Mouse (Mus musculus) ovary, postnatal 10 days (tissue): ENCODE data around the gene Camta1.

ENCODE experiments used
- DNase-seq: peaks from one replicate; pipeline ENCODE4 v3.0.0; 2022; ENCODE audit warnings: low spot score

Gene Camta1

DNA sequence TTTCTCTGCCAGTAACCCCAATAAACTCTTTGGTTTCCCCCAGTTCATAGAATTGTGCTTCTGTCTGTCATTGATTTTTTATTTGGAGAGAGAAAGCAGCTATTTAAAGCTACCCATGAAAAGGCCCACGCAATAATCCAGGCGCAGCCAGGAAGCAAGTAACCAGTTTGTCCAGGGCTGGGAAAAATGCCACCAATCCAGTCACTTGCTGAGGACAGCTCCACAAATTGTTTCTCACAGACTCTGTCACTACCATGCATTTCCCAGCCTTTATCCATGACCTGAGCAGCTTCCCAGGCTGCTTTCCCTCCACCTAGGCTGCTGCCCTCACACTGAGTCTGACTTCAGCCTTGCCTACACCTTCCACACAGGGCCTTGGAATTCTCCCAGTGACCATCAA lies 413.3 kb downstream of the Camta1 start:
- DNase-seq: no peak

DNA sequence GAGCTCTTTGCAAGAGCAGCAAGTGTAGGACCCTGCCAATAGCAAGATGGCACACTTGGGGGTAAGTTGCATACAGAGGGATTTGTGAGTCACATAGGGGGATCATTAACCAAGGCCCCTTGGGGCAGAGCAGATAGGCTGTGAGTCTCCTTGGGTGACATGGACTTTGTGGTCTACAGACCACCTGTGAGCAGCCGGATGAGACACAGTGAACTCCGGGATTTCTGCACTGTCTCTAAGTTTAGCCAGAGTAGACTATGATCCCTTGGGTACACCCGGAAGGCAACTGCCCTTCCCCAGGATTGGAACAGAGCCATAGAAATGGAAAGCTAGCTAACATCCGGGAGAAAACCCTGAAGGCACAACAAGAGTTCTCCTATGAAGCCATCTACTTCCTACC lies 417.0 kb downstream of the Camta1 start:
- no peak for DNase-seq

DNA sequence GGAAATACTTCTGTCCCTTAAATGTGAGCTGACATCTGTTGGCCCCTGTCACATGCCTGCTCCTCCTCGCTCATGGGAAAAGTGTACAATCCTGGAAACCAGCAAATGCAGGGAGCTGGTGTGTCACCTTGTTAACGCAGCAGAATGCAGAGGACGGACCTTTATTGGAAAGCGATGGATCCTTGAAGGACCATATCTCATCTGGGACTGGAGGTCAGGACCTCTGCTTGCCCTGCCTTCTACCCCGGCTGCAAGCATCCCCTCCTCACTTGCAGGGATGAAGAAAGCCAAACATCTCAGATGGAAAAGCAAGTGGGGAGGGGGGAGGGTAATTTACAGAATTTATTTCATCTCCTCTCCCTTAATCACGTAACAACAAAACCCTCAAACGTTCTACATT lies 423.1 kb downstream of the Camta1 start:
- no peak for DNase-seq

DNA sequence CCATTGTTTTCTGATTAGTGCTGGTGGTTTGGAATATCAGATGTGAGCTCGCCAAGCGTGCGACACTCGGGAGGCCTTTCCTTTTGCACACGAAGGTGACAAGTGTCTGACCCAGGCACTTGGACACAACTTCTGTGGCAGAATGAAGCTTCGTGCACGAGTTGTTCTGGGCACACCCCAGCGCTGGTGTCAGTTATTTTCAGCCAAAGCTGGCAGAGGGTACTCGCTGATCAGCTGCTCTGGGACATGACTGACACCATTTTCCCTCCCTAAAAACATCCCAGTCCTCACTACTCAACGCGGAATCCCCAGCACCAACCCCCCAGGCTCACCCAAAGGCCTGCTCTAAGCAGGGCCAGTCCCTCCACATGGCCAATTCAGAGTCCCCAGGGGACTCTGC lies 423.8 kb downstream of the Camta1 start:
- DNase-seq: no peak

DNA sequence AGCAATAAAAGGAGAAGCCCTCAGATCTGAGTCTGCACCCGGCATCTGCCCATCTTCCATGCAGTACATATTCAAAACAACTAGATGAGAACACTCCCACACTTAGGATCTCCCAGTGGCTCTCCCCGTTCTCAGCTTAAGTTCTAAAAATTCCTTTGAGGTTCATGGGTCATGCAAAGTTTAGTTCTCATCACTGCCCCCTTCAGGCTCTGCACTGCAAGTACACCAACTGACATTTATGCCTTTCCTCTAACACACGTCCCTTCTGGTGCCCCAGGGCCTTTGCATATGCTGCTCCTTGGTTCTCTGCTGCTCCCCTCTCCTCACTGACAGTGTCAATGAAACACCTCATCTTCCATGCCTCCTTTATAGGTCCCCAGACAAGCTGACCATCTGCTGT lies 436.5 kb downstream of the Camta1 start:
- no peak for DNase-seq

DNA sequence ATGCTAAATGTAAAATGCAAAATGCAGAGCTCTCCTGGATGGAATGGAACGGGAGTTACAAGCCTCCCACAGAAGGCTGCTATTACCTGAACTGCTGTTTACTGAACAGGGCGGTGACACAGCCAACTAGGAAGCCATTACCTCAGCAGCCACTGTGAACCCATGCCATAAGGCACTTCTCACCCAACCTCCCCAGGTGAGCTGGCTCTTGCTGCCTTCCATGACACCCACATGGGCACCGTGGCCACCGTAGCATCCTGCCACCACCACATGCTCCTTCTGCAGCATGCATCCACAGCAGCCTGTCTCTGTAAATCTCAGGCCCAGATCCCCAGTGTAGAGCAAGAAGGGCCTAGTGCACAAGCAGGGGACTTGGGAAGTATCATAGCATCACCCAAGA lies 438.8 kb downstream of the Camta1 start:
- no peak for DNase-seq

DNA sequence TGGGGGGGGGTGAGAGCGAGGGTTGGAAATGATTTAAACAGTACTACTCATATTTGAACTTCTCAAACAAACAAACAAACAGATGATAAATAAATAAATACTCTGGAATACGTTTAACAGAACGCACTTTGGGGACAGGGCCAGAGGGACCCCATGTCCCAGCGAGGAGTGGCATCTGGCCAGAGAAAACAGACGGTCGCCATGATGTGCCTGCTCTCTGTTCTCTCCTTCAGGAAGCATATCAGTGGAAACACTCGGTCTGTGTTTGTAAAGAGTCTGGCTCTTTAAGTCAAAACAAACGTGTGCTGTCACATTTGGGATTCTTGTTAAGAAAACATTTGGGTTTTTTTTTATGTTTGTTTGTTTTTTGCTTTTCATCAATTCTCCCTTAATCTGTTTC lies 439.3 kb downstream of the Camta1 start:
- no peak for DNase-seq

DNA sequence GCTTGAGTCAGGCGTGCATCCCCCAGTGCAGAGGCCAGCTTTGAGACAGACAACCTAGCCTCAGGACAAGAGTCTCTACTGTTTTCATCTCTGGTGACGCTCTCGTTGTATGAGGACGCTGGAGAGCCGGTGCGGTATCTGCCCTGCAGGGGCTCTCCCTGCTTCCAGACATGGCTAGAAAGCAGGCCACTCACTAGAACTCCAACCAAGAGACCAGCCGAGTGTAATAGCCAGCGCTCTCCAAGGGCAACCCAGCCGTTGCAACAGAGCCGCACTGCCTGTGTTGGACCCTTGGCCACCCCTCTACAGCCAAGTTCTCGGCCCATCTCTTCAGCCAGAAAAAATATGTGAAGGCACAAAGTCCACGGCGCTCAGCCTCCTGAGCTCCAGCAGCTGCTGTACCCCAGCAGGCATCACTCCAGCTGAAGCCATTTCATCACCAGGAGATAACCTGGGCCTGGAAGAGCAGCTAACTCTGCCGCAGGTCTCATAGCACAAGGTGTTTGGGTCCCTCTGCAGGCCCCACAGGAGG lies 443.3 kb downstream of the Camta1 start:
- DNase-seq: no peak

DNA sequence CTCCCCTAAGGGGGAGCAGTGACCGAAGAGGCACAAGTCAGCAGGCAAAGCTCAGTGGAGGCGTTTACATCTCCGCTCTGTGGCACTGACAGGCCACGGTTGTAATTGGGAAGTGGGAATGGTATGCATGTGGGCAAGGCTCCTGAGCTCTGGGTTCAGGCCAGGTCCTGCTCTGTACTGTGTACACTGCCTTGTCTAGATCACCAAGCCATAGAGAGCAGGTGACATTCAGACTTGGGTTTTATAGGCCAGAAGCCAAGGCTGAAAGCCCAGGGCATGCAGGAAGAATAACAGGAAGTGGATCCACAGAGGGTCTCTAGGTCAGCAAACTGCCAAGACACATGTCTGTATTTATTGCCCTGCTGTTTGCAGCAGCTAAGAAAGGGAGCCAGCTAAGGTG lies 445.9 kb downstream of the Camta1 start:
- DNase-seq: no peak

DNA sequence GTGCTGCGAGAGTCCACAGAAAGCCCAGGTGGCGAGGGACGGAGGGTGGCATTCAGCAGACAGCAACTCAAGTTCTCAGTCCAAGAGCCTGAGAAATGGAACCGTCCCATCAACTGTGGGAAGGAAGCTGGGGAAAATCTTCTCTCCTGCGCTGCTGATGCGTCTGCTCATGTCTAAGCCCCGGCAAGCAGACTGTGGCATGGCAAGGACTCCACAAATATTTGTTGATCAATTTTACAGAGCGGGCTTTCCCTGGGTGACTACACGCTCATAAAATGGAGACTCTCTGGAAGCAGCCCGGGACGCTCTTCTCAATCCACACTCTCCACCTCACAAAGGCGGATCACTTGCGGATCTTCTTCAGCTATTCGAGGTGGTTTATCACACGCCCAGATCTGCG lies 446.3 kb downstream of the Camta1 start:
- DNase-seq: no peak

DNA sequence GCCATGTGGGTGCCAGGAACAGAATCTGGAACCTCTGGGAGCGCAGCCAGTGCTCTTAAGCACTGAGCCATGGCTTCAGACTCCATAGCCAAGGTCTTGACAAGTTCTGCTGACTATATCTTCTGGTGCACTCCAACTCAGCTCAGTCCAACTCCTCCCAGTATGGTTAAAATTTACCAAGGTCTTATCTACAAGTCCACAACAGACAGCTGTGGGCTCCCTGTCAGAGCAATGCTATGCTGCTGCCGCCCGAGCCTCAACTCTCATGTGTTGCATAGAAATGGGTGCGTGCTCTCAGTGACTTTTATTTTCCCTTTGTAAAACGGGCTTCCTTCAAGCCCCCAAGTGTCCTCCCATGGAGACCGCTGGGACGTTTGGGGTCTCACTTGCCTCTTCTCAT lies 446.7 kb downstream of the Camta1 start:
- no peak for DNase-seq

DNA sequence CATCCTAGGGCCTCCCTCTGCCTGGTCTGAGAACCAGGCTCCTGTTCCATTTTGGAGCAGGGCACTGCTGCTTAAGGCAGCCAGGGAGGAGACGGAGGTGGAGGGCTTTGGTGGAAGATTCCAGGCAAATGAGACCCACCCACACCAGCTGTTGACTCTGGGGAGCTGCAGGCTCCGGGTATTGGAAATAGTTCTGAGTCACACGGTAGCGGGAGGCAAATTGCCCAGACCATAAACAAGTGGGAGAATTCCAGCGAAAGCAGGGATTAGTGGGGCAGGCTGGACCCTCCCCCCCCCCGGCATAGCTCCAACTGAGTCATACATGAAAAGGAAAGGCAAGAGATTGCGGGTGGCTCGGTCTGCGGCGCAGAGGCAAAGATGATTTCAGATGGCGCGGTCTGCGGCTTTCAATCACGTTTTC lies 450.0 kb downstream of the Camta1 start:
- no peak for DNase-seq

DNA sequence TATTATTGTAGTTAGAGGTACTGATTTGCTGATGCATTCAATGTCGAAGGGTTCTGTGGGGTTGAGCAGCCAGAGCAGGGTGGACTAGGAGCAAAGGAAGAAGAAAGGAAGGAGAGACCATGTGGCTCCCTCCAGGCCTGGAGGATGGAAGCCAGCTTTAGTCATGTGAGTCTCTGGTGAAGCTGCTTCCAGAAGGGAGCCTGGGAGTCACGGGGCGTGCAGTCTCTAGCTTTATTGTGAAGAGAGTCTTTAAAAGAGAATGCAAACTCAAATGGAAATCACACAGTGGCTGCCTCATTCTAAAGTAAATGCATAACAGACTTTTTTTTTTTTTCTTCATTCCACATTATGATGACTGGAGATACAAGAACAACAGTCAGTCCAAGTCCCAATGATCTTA lies 450.7 kb downstream of the Camta1 start:
- no peak for DNase-seq

DNA sequence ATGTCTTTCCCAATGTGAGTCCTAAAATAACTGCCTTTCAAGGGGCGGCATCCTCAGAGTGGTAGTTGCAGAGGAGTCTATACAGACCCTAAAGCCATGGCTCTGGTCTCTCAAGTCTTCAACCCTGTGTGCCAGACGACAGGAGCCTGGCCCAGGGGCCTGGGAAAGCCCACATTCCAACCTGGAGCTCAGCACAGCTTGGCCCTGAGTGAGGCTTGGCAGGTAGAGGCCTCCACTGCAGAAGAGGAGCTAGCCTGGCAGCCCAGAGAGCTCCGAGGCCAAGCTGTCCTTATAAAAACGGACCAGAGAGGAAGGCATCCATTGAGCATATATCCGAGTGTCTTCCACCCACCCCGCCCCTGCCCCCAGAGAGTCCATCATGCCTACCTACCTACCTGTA lies 452.4 kb downstream of the Camta1 start:
- DNase-seq: no peak

DNA sequence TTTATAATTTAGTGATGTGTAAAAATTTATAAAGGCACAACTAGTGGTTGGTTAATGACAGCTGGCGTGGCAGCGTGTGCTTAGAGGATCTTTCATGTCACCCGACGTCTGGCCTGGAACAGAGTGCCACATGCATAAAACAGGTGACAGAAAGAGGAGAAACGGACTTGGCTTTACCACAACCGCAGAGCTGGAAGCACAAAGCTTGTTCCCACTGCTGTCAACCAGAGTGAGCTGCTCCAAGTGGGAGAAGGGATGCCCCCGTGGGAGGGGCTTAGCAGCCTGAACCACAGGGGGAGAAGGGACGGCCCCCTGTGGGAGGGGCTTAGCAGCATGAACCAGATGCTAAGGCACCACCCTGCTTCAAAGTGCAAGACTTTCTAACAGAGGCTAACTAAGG lies 452.9 kb downstream of the Camta1 start:
- no peak for DNase-seq

DNA sequence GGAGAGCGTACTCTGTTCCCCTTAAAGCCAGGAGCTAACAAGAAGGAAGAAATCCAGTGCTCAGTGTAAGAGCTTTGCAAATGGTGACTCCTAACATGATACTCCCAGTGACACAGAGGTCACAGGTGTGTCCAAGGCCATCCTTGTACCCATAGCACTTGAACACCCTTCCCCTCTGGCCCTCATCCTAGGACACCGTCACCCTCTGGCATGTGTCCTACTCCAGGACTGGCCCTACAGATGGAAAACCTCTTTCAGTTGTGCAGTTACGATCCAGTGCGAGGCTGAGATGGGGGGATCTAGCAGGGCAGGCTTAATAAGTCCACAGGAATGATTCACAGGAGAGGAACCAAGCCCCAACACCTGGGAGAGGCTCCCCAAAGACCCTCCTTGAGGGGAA lies 453.4 kb downstream of the Camta1 start:
- no peak for DNase-seq

DNA sequence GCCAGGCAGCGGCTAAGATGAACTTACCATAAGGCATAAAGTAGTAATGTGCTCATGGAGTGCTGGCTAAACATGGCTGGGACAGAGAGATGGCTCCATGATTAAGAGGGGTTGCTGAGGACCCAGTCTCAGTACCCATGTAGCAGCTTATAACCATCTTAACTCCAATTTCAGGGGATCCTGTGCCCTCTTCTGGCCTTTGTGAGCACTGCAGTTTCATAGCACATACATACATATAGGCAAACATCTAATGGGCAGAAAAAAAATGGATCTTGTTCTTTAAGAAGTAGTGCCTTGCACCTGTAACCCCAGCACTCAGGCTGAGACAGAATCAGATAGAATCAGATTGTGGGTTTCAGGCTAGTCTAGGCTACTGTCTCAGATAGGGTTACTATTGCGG lies 454.5 kb downstream of the Camta1 start:
- DNase-seq: no peak

DNA sequence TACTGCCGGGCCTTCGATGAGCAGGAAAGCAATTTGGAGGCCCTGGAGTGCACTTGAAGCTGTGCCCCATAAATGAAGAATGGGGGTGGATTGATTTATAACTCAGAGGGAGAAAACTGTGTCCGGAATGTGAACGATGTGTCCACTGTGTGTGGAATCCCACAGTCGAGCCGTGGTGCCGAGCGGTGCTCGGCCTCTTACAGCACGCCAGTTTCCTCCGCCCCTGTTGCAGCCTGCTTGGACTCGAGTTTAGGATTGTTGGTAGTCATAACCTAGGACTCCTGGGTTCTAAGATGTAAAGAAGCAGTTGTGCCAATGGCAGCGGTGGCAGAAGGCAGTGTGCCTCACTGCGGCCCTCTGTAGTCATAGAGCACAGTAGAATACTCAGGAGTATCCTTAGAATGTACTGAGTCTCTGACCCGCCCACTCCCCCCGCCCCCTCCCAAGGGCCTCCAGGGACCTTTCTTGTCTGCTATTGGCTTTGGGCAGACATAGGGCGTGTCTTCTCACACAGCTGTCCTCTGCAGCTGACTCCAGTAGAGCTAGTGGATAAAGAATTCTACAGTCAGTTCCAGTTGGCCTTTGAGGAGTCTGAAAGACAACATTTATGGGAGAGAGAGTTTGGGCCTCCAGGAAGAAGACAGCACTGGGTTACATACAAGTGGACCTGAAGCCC lies 457.0 kb downstream of the Camta1 start:
- DNase-seq: no peak

DNA sequence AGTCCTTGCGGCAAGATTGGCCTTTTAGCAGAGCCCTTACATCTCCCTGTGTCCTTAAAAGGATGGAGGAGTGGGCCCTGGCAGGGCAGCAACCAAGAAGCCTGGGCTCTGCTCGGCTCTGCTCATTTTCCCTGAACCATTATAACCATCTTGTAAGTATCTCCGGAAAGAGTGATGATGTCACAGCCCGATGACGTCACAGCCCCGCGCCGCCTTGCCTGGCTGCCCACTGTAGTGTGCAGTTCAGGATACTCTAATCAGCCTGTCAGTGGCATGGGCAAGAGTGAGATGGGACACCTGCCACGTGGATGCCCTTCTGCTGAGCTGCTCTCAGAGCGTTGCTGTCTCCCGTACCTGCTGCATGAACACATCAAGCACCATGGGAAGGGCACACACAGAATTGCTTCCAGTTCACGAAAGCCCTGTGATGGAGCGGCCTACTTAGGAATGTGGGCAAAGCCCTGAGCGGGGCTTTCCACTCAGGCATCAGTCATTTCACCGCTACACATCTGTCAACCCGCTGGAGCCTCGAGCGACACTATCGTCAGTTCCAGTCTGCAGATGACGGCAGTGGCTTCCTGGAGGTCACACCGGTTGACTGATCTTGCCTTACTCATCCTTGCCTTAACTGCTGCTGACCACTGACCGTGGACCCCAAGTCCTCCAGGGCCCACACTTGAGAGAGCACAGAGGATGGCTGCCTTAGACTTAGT lies 459.8 kb downstream of the Camta1 start:
- no peak for DNase-seq

DNA sequence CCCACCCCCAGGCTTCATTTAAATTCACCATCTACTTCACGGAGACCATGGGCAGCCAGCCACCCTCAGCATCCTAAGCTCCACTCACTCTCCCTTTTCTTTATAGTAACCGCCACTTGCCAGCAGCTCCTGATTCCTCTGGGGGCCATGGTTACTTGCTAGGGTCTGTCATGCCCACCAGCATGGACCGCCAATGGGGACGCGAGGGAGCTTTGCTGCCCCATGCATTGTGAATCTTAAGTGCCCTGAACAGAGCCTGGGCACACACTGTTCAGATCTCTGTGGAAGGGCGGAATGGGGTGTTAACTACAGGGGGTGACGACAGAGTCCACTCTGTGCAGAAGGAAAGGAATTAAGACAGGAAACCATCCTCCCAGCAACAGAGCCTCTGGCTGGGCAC lies 465.1 kb downstream of the Camta1 start:
- no peak for DNase-seq

DNA sequence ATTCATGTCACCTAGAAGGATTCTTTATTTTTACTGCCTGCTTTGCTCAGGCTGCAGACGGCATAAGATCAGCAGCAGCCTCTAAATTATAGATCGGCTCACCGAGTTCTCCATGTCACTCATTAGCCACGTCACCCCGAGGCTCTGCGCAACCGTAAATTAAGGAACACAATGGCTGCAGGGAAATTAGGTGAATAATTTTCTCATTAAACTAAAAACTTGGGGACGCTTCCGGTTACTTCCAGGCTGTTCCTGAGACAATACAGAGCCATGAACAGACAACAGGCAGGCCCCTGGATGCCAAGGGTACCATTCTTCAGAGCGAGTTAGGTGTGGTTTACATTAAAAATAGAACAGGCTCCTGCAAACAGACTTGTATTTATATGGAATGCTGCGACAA lies 472.3 kb downstream of the Camta1 start:
- DNase-seq: no peak

DNA sequence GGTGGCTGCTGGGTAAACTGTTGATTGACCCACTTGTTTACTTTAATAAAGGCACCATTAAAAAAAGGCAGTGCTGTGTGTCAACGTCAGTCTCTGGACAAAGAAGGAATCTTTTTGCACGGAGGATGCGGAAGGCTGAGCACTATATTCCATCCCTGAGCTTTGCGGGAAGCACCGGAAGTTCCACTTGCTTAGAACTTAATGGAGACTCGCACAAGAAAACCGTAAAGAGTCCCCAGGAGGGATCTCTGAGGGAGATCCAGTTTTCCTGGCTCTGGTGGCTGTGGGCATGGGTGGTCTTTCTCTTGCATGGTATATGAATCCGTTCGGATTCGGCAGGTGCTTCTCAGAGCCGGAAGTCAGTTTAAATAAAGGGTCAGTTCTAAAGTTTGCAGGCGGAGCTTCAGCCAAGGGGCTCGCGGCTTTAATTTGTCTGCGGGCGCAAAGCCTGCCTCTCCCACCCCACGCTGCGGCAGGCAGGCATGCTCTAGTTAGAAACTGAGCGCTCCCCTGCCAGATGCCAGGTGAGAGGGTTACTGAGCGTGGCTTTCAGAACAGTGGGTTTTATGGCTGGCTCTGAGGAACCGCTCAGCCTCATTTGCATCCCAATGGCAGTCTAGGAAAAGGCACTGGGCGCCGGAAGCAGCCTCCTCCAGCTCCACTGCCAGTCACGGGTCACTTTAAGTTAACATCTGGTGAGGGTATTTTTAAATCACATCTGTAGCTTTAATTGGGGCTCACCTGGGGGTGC lies 474.8 kb downstream of the Camta1 start:
- no peak for DNase-seq
